Mouse (Mus musculus): ENCODE measurements around the gene Ntn3.

Gene Ntn3

DNA sequence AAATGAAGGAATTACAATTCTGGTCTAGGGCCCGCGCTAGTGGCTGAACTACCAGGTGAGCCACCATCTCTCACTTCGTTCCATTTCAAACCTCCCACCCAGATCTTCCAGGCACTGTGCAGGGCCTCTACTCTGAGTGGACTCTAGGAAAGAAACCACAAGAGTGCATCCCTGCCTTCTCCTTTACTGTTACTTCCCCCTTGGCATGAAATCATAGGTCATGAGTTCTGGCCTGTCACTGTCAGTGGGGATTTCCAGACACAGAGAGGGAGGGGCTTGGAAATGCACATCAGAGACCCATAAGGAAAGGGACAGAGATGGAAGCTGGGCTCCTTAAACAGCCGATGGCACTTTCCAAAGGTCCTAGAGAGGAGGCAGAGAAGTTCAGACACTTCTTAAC lies 37.6 kb downstream of the Ntn3 start:
- no peak for DNase-seq

DNA sequence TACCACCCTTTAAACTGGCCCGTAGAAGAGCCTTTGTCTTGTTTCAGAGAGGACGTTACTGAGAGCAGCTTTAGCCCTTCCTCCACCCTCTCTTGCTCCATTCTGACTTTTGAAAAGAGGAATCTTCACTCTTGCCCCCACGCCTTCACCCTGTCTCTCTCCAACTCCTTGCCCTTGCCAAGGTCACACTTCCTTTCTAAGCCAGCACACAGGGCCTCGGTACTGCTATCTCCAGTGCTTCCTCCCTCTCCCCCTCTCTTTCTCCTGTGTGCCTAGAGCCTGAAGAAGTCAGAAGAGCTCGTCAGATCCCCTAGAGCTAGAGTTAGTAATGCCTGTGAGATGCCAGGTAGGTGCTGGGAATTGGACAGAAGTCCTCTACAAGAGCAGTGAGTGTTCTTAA lies 38.6 kb downstream of the Ntn3 start:
- DNase-seq = no peak

DNA sequence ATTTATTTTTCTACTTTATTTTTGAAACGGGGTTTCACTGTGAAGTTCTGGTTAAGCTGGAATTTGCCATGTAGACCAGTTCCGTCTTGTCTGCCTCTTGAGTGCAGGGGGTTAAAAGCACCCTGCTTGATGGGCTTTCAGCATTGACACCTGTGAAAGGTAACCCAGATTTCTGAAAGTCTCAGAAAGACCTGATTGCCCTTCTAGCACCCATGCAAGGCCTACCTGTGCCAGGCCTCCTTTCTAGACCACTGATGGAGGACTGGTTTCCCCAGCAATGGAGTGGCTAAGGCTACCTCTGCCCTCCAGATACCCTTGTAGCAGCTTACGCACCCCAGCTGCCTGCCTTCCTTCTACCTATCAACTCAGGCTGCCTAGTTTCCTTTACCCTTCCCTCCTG lies 39.2 kb downstream of the Ntn3 start:
- no peak for DNase-seq

DNA sequence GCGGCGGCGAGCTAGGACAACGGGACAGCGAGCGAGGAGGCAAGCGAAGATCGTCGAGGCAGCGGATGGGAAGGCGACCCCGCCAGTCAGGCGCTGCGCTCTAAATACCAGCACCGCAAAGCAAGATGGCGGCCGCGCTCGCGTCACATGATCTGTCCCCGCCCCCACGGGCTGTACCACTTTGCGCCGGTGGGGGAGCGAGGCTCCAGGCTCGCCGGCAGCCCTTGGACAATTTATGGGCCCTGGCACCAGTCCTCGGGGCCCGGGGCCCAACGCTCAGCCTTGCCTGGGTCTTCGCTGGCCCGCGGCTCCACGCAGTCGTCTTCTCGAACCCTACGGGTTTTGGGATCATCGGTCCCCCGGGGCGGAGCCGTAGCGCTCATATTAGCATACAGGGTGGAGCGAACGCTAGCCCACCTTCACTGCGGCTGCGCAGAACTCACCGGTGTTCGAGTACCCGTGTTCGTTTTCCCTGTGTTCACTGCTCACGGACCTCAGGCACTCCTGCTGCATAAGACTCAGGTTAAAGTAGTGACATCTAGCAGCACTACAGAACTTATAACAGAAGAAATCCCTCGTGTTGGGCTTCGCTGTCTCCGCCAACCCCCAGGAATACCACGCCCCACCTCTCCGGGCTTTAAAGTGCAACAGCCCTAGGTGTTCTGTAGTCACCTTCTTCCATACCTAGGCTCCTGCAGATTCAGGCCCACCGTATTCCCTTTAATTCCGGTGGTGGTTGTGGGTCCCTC lies 39.8 kb downstream of the Ntn3 start, which contains the start of gene Atp6v0c:
TSS of gene Atp6v0c (minus strand) at position 386 of the 749 bp plus-strand sequence.
- peak; percentile 95 for DNase-seq

DNA sequence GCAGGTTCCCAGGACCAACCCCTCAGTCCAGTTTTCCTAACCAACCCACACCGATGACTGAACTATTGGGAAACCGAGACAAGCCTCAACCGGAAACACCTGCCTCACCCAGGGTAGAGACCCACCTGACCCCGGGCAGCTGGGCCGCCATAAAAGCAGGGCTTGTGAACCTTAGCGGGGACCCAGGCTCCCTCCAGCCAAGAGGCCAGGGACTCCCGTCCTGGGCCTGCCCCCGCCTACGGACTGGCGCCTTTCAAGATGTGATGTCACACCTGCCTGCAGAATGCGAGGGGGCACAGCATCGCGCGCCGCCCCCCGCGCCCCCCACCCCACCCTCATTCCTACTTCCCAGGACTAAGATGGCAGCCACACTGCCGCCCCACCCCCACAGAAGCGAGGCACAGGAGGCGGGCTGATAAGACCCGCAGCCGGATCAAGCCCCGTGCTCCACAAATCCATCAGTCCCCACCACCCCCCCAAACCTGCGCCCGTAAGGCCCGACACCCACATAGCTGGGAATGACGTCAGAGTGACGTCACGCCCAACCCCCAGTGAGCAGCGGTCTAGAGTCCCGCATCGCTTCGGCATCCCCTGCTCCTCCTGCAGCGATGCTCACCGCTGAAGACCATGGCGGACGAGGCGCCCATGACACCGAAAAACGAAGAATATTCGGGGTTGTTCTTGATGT lies 40.6 kb downstream of the Ntn3 start:
- DNase-seq = peak; percentile 73

DNA sequence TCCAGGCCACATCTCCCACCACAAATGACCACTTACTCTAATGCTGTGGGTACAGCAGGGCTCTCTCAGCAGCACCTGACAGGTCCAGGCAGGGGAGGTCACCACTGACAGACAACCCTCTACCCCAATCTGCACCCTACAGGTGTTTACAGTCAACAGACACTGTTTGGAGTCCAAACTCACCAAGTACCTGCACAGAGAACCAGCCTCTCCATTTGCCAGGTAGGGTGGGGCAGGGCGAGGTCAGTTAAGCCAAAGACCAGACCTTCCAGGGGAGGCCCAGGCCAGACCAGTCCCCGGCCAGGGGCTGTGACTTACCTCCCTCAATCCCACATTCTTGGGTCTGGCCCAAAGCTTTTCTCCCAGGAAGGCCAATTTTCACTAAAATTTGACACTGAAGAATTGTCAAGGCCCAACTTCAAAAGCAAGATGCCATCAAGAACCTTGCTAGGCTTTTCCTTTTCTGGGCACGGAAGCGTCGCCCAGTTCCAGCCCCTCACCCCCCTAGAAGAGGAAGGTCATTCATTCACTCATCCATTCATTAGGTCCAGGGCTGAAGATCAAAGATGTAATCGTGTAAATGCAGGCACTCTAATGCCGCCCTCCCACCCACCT lies 41.3 kb downstream of the Ntn3 start:
- DNase-seq = no peak

DNA sequence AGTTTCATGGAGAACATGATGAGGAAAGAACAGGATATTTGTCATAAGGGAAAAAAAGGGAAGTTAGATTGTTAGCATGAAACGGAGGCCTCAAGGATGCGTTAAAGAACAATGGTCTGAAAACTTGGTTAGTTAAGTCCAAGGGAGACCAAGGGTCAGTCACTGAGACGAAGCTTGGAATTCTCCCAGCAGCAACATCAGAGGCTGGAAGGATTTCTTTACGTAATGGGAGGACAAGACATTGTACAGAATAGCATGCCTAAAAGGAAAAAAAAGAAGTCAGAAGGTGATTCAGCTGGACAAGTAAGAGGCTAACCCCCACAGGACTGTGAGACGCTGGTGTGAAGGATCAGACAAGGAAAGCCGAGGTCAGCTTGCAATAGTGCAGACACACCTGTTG lies 42.2 kb downstream of the Ntn3 start:
- DNase-seq = no peak

DNA sequence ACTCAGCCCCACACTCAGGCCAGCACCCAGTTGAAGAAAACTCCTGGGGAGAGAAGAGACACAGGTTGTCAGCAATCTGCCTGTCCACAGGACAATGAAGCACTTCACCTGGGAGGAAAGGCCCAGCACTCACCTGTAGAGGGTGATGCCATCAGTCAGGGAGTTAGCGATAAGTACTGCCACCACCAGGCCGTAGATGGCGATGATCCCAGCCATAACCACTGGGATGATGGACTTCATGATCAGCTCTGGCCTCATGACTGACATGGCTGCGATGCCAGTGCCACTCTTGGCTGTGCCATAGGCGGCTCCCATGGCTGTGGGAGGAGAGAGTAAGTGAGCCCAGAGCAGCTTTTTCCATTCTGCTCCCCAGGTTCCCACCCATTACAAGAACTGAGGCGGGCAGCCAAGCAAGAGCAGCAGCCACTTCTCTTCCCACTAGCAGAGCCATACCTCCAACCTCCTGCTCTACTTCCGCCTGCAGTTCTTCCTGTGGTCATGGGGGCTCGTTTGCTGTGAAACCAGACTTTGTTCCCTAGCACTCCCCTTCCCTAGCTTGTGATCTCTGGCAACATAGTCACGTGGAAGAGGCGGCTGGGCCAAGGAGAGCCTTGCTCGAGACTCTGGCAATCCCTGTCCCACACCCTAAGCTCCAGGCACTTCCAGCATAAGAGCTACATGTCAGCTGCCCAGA lies 44.6 kb downstream of the Ntn3 start:
- DNase-seq = no peak

DNA sequence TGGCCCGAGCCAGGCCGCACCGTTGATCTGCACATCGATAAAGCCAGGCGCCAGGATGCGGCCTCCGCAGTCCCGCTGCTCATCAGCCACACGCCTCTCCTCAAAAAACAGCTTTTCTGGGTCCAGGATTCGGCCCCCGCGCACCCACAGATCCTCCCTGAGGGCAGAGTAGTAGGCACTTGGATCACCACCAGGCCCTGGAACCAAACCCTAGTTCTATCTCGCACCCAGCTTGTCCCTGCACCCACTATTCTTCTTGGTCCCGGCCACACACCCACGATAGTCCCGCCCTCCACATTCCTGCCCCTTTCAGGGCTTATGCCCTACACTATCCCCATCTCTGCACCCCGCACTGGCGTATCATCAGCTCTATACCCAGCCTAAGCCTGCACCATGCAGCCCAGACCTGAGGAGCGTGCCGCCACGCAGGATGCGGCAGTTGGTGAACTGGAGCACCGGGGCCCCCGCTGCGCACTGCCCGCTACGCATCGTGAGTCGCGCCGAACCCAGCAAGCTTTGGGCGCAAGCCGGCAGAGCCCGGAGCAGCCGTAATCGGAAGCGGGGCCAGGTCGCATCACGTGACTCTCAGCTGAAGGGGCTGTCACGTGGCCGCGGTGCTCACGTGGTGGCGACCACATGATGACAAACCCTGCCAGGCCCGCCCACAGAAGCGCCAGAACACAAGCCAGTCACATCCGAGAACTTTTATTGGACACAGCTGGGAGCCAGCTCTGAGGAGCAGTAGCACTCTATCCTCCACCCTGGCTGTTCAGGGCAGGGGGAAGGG lies 46.0 kb downstream of the Ntn3 start, which contains the start of gene Amdhd2:
TSS of gene Amdhd2 (minus strand) at position 591 of the 787 bp plus-strand sequence.
- peak; percentile 91 for DNase-seq

DNA sequence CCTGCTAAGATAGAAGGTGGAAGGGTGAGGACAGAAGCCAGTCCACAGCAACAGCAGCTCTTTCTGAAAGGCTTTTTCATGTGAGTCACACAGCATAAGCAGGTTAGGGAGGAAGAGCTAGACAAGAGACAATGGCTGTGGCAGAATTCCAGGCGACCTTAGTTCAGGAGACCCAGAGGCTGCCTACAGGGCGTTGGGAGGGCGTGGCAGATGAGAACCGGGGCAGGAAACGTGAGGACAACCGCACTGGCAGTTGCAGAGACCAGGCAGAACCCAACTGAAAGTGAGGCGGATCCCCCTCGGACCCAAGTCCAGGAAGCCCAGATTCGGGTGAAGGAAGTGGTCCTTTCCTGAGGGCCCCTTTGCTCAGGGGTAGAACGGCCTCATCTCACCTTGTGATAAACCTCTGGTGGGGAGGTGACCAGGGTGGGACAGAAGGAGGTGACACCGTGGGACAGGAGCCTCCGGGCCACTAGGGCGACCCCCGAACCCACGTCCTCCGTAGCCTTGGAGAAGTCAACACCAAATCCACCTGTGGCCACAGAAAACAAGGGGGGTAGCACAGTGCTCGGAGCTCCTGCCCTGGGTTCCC lies 46.7 kb downstream of the Ntn3 start:
- DNase-seq = no peak

DNA sequence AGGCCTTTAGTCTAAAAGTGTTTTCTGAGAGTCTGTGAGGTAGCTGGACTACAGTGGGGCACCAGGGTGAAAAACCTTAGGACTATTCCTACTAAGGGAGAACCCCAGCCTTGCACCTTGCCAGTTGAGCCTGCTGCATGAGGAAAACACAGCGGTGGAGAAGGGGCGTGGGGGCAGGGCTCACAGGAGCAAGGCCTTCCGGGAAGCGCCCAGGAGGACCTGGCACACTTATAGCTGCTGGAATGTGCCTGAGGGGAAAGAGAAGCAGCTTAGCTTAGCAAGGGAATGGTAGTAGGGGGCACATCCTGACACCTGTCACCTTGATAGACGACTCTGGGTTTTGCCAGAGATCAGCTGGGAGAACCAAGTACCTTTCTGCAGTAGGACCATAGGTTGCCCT lies 47.9 kb downstream of the Ntn3 start:
- no peak for DNase-seq

DNA sequence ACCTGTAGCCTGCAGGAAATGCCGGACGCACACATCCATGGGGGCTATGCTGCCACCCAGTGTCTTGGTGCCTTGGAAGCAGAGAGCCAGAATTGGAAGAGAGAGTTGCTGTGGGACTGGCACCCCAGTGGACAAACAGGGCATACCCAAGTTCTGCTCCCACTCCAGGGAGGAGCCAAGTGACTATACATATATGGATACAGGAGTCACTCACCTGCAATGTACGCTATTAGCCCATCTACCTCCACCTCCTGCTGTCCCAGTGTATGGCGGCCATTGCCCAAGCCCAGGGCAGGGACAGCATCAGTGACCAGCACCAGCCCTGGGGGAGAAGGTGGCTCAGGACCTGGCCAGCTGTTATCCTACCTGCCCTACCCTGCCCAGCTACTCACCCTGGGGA lies 51.8 kb downstream of the Ntn3 start:
- DNase-seq = no peak

DNA sequence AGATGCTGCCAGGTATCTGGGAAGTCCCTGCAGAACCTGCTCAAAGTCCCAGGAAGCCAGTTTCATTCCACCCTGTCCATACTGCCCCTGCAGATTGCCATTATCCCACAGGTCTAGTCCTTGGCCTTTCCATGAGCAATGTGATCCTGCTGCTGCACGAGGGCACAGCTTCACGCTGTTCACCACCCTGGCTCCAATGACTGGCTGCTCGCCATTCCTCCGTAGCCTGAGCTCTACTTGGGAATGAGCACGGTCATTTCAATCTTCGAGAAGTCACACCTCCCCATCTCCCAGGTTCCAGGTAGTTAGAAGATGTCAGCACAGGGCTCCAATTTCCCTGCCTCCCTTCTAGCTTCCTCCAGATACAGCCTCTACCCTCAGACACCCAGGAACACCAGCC lies 52.2 kb downstream of the Ntn3 start:
- no peak for DNase-seq

DNA sequence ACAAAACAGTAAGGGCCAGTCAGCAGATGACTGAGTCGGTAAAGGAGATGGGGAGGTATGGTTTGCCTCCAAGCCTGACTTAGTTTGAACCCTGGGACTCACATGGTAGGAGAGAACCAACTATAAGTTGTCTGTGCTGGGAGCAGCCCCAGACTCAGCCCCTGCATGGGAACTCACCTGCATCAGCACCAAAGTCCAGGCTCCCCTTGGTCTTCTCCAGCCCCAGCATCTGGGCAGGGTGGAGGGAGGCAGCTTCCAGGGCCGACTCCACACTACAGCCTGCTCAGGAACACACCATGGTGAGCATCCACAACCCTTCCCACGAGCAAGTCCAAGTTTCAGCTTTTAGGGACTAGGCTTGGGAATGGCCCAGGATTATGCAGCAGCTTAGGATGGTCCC lies 52.9 kb downstream of the Ntn3 start:
- DNase-seq = no peak

DNA sequence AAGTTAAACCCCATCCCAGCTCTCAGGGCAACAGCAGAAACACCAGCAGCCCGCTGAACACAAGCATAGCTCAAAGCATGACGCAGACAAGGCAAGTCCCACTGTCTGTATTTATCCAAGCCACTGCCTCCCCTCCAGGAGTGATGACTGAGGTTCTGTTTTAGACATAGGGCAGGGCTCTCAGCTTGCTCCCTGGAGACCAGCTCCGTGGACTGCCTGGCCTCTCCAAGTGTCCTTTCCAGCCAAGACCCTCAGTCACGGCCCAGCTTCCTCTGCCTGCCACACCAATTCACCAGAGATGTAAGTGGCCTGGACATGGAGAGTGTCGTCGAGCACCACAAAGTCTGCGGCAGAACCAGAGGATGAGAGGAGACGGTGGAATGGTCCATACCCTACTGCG lies 53.6 kb downstream of the Ntn3 start:
- no peak for DNase-seq

DNA sequence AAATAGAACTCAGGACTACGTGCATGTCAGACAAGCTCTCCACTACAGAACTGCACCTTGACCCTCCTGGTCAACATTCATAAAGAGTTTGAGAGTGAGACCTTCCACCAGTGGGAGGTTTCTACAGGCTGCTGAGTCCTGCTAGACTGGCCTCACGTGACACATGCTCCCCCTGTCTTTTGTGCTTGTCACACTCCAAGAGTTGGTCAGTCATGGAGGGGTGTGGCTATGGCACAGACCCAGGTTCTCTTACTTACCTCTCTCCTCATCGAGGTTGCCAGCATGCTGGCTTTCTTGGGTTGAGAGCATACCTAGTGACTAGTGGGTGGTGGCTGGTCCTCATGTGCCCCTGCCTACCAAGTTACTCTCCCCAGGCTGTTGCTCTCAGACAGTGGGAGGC lies 54.9 kb downstream of the Ntn3 start:
- DNase-seq = no peak

Data from thymus, postnatal 25 days (tissue).